Mouse (Mus musculus) testis, adult 2 months (tissue): ENCODE measurements at regions not wholly inside any gene's neighbourhood (a gene's known extent, or its start where the extent isn't known, plus 50 kb on each side); places are given as distances from the start of the nearest gene placed in this dataset.

Source experiments
- CTCF ChIP-seq: fragments of 200-500 bp; IDR thresholded peaks from 2 replicates; pipeline ENCODE4 v1.5.1; 2012; ENCODE audit warnings: low read depth, mild to moderate bottlenecking, inconsistent platforms, low read length, moderate library complexity; ENCODE audit not compliant: control insufficient read depth, insufficient read depth, insufficient replicate concordance
- POLR2A ChIP-seq: fragments of 200-500 bp; IDR thresholded peaks from 2 replicates; pipeline ENCODE4 v1.6.1; 2012; ENCODE audit warnings: low read depth, mild to moderate bottlenecking, inconsistent platforms, low read length, moderate library complexity; ENCODE audit not compliant: control insufficient read depth

DNA sequence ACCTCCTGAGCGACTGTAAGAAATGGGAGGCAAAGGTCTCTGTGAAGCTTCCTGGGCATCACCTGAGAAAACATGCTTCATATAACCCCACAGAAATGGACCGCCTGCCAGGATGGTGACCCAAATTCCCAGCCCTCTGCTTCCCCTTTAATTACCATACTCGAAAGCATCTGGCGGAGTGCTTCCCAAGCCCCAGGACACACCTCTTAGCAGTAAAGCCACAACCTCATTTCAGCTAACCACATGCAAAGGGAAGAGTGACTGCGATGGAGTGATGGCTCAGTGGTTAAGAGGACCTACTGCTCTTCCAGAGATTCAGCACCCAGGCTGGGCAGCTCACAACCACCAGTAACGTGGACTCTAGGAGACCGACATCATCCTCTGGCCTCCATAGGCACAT is 127.2 kb downstream of the Sox4 start:
- TF ChIP-seq POLR2A, result no peak
- no peak for TF ChIP-seq CTCF
